In the genomic region with DNA sequence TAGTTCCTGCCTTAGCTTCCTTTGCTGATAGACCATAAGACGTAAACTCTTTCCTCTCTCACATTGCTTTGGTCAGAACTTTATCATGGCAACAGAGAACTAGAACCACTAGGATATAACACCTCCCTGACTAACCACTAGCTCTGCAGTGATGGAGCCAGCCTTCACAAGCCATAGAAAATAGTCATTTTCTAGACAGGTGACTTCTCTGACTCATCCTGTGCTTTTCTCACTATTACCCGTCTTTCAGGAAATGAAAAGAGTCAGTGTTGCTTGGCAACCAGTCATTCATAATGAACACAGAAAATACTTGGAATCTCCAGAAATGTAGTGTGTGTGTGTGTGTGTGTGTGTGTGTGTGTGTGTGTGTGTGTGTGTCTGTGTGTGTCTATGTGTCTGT, we compare ENCODE assay signal across 23 mouse cellular contexts. TPM values are rescaled to one million over a fixed set of nuclear protein-coding genes. Genes with fewer than 3 reads are reported as not detected.
A peak's percentile ranks its signal among the peaks of the same experiment; 100 is the strongest.
DNase-seq lines count a peak whose midpoint lies in the region; ATAC-seq and TF ChIP-seq lines count a peak whose summit lies in the region.
"Had no signal": no experiment of that assay in that cellular context is flagged by ENCODE, and none has a peak within 500 bp of the region (broad histone marks: within the 10 kb centered on the region; RNA-seq: fewer than 3 reads in every experiment).

No protein-coding gene starts in this region.

- no peak for DNase-seq in midbrain, postnatal 0 days (ENCODE audit: low spot score)
- DNase-seq in CD4-positive helper T cell, adult 2 months (ENCODE audit: low read depth, low spot score) = peak; percentile 60
- DNase-seq in MN1 (ENCODE audit: low spot score) = peak; percentile 30
- no peak for DNase-seq in lung, postnatal 10 days
- no peak for DNase-seq in adrenal gland, postnatal 10 days
- DNase-seq: adrenal gland, adult 8-10 months; cerebellum, adult 11-12 months; cerebellum, adult 9-11 months; embryo, embryonic 11 days; gastrocnemius, postnatal 25 days; heart, adult 11 months; kidney, adult 11 months; kidney, postnatal 25 days had no signal

- H3K9ac ChIP-seq in midbrain, embryonic 13.5 days (replicated peaks) = no peak overlapping the region
- no peak overlapping the region for H3K9ac ChIP-seq in midbrain, postnatal 0 days (replicated peaks; ENCODE audit: low read length, poor library complexity, severe bottlenecking)
- H3K9ac ChIP-seq: embryonic facial prominence, embryonic 12.5 days; heart, embryonic 15.5 days; hindbrain, embryonic 12.5 days; kidney, embryonic 15.5 days; limb, embryonic 13.5 days had no signal

- no peak for TF ChIP-seq CTCF in midbrain, postnatal 0 days (IDR thresholded peaks at IDR 0.05)

- H3K27ac ChIP-seq in midbrain, embryonic 13.5 days = no peak overlapping the region
- no peak overlapping the region for H3K27ac ChIP-seq in midbrain, postnatal 0 days (ENCODE audit: low read depth, low read length)
- H3K27ac ChIP-seq: embryonic facial prominence, embryonic 12.5 days; heart, embryonic 10.5 days; heart, embryonic 15.5 days; hindbrain, embryonic 12.5 days; kidney, embryonic 15.5 days; limb, embryonic 13.5 days; macrophage had no signal

- no peaks in the 10 kb centered on the region for H3K27me3 ChIP-seq in midbrain, embryonic 13.5 days
- H3K27me3 ChIP-seq in midbrain, postnatal 0 days (ENCODE audit: insufficient read depth, low read length) = no peaks in the 10 kb centered on the region
- H3K27me3 ChIP-seq: embryonic facial prominence, embryonic 12.5 days; heart, embryonic 15.5 days; hindbrain, embryonic 12.5 days; kidney, embryonic 15.5 days; limb, embryonic 13.5 days had no signal

- no peak overlapping the region for H3K4me2 ChIP-seq in midbrain, embryonic 13.5 days (replicated peaks)
- H3K4me2 ChIP-seq in midbrain, postnatal 0 days (ENCODE audit: low read depth, low read length, poor library complexity, severe bottlenecking) = no peak overlapping the region
- H3K4me2 ChIP-seq: embryonic facial prominence, embryonic 12.5 days; heart, embryonic 15.5 days; hindbrain, embryonic 12.5 days; kidney, embryonic 15.5 days; limb, embryonic 13.5 days; liver, embryonic 11.5 days had no signal

- H3K4me3 ChIP-seq in midbrain, embryonic 13.5 days (replicated peaks) = no peak overlapping the region
- no peak overlapping the region for H3K4me3 ChIP-seq in midbrain, postnatal 0 days (ENCODE audit: low read depth, low read length)
- H3K4me3 ChIP-seq: embryonic facial prominence, embryonic 12.5 days; heart, embryonic 10.5 days; heart, embryonic 15.5 days; hindbrain, embryonic 12.5 days; kidney, embryonic 15.5 days; limb, embryonic 13.5 days had no signal

- H3K4me1 ChIP-seq in midbrain, embryonic 13.5 days (replicated peaks) = peaks cover 6% of the 10 kb centered on the region
- no peaks in the 10 kb centered on the region for H3K4me1 ChIP-seq in midbrain, postnatal 0 days (ENCODE audit: insufficient read depth, low read length)
- H3K4me1 ChIP-seq: embryonic facial prominence, embryonic 12.5 days; heart, embryonic 10.5 days; heart, embryonic 15.5 days had no signal

- H3K36me3 ChIP-seq in midbrain, embryonic 13.5 days = no peaks in the 10 kb centered on the region
- H3K36me3 ChIP-seq in midbrain, postnatal 0 days (ENCODE audit: insufficient read depth, low read length) = no peaks in the 10 kb centered on the region
- H3K36me3 ChIP-seq: embryonic facial prominence, embryonic 12.5 days; heart, embryonic 10.5 days; heart, embryonic 15.5 days; hindbrain, embryonic 12.5 days; kidney, embryonic 15.5 days; limb, embryonic 13.5 days had no signal

- WGBS in midbrain, embryonic 13.5 days = 58% methylated on average over 2 of the region's 2 CpGs
- WGBS in midbrain, postnatal 0 days = 49% methylated on average over 2 of the region's 2 CpGs

- no peaks in the 10 kb centered on the region for H3K9me3 ChIP-seq in midbrain, embryonic 13.5 days
- H3K9me3 ChIP-seq in midbrain, postnatal 0 days (ENCODE audit: low read length) = no peaks in the 10 kb centered on the region
- H3K9me3 ChIP-seq: embryonic facial prominence, embryonic 12.5 days; heart, embryonic 10.5 days; heart, embryonic 15.5 days; hindbrain, embryonic 12.5 days; kidney, embryonic 15.5 days; limb, embryonic 13.5 days had no signal

- ATAC-seq in midbrain, embryonic 13.5 days = peak; percentile 20; the same call in 1 of the 2 replicates
- ATAC-seq in midbrain, postnatal 0 days (ENCODE audit: low FRiP score) = no peak
- peak; percentile 67 for ATAC-seq in inflammation-experienced regulatory T-cells, adult 6 months

RNA-seq across cellular contexts. Expression of gene Nabp1, which starts 29.4 kb away (rescaled TPM):
- 7.9 and 9.3 TPM in 2 replicates for polyA plus RNA-seq in midbrain, embryonic 13.5 days (2015; fragmentation: Nextera tagmentation; extraction: Ambion mirVana)
- total RNA-seq in midbrain, postnatal 0 days (2014; rRNA removed) = 3.5 and 6.1 TPM in 2 replicates
- polyA plus RNA-seq in midbrain, postnatal 0 days (2015; fragmentation: Nextera tagmentation; extraction: Ambion mirVana) = 4.1 and 4.3 TPM in 2 replicates
- polyA plus RNA-seq in inflammation-experienced regulatory T-cells, adult 6 months (2017; shearing (Covaris generic)) = 10 to 100 TPM; 32.7 to 58.5 (median 36.0) TPM
- total RNA-seq in adrenal gland, postnatal 10 days (2021) = 10 to 100 TPM; 27.4 to 27.9 TPM

Comparison
In these comparisons a context has a peak if more than half of its experiments do, and no peak if none do; other contexts are left out.
1. DNase-seq: peak in CD4-positive helper T cell, adult 2 months (single experiment) and MN1 (single experiment); none in midbrain, postnatal 0 days (single experiment), lung, postnatal 10 days (single experiment) and adrenal gland, postnatal 10 days (single experiment).